Mouse (Mus musculus): ENCODE data around the gene Tcp11.

Tcp11 gene

GRCm38 (mm10) chr17:28084964-28085363, 4.5 kb upstream of the Tcp11 start:
- in situ Hi-C loops (cut with MboI, MseI), result loop anchor here (5.0 to 10.0 kb wide), 3 partner anchors 47 to 440 kb away; no protein-coding TSS in a partner anchor

- in situ Hi-C loops (cut with MboI, MseI), result loop anchor here (5.0 to 10.0 kb wide), 3 partner anchors 48 to 440 kb away; no protein-coding TSS in a partner anchor
Observed at GRCm38 (mm10) chr17:28084395-28084905, 4.0 kb upstream of the Tcp11 start.

GRCm38 (mm10) chr17:28082863-28083262, 2.4 kb upstream of the Tcp11 start:
- in situ Hi-C loops (cut with MboI, MseI), result loop anchor here (5.0 to 10.0 kb wide), 3 partner anchors 49 to 442 kb away; no protein-coding TSS in a partner anchor

GRCm38 (mm10) chr17:28081856-28082255, 1.4 kb upstream of the Tcp11 start:
- in situ Hi-C loops (cut with MboI, MseI), result loop anchor here (5.0 to 10.0 kb wide), 3 partner anchors 50 to 443 kb away; no protein-coding TSS in a partner anchor

GRCm38 (mm10) chr17:28081385-28081784, 946 bp upstream of the Tcp11 start:
- in situ Hi-C loops (cut with MboI, MseI), result loop anchor here (5.0 to 10.0 kb wide), 3 partner anchors 51 to 443 kb away; no protein-coding TSS in a partner anchor

GRCm38 (mm10) chr17:28080817-28081165, 352 bp upstream of the Tcp11 start:
- in situ Hi-C loops (cut with MboI, MseI), result loop anchor here (5.0 to 10.0 kb wide), 3 partner anchors 52 to 444 kb away; no protein-coding TSS in a partner anchor

- in situ Hi-C loops (cut with MboI, MseI), result loop anchor here (5.0 to 10.0 kb wide), 4 partner anchors 53 to 445 kb away; no protein-coding TSS in a partner anchor
Observed at GRCm38 (mm10) chr17:28079618-28080017, 821 bp downstream of the Tcp11 start.

GRCm38 (mm10) chr17:28078028-28078427, 2.4 kb downstream of the Tcp11 start:
- in situ Hi-C loops (cut with MboI, MseI), result loop anchor here in 1 of 2 experiments (5.0 kb wide), 1 partner anchor 91 kb away; no protein-coding TSS in a partner anchor

- in situ Hi-C loops (cut with MboI, MseI), result no loop called here
Observed at GRCm38 (mm10) chr17:28074486-28074885, 6.0 kb downstream of the Tcp11 start.

GRCm38 (mm10) chr17:28072730-28073129, 7.7 kb downstream of the Tcp11 start:
- in situ Hi-C loops (cut with MboI, MseI), result no loop called here

GRCm38 (mm10) chr17:28070256-28070655, 10.2 kb downstream of the Tcp11 start:
- in situ Hi-C loops (cut with MboI, MseI), result no loop called here

GRCm38 (mm10) chr17:28069446-28069845, 11.0 kb downstream of the Tcp11 start:
- in situ Hi-C loops (cut with MboI, MseI), result no loop called here

GRCm38 (mm10) chr17:28067303-28067702, 13.1 kb downstream of the Tcp11 start:
- in situ Hi-C loops (cut with MboI, MseI), result no loop called here

- in situ Hi-C loops (cut with MboI, MseI), result no loop called here
Observed at GRCm38 (mm10) chr17:28063163-28063562, 17.3 kb downstream of the Tcp11 start.

- in situ Hi-C loops (cut with MboI, MseI), result no loop called here
Observed at GRCm38 (mm10) chr17:28062710-28063109, 17.7 kb downstream of the Tcp11 start.

GRCm38 (mm10) chr17:28061472-28061871, 19.0 kb downstream of the Tcp11 start:
- in situ Hi-C loops (cut with MboI, MseI), result no loop called here

GRCm38 (mm10) chr17:28060681-28061080, 19.8 kb downstream of the Tcp11 start:
- in situ Hi-C loops (cut with MboI, MseI), result no loop called here

GRCm38 (mm10) chr17:28058346-28058745, 22.1 kb downstream of the Tcp11 start:
- in situ Hi-C loops (cut with MboI, MseI), result loop anchor here in 1 of 2 experiments (5.0 kb wide), 1 partner anchor 71 kb away; no protein-coding TSS in a partner anchor

- in situ Hi-C loops (cut with MboI, MseI), result no loop called here
Observed at GRCm38 (mm10) chr17:28052293-28052863, 28.1 kb downstream of the Tcp11 start.

GRCm38 (mm10) chr17:28050210-28050609, 30.2 kb downstream of the Tcp11 start:
- in situ Hi-C loops (cut with MboI, MseI), result no loop called here

GRCm38 (mm10) chr17:28048425-28048824, 32.0 kb downstream of the Tcp11 start:
- in situ Hi-C loops (cut with MboI, MseI), result no loop called here

GRCm38 (mm10) chr17:28047520-28047919, 32.9 kb downstream of the Tcp11 start:
- in situ Hi-C loops (cut with MboI, MseI), result no loop called here

GRCm38 (mm10) chr17:28047017-28047416, 33.4 kb downstream of the Tcp11 start:
- in situ Hi-C loops (cut with MboI, MseI), result no loop called here

Measured in T-helper 17 cell (primary cell).